Mouse (Mus musculus): ENCODE results near the gene Maml2.

The Maml2 gene

DNA sequence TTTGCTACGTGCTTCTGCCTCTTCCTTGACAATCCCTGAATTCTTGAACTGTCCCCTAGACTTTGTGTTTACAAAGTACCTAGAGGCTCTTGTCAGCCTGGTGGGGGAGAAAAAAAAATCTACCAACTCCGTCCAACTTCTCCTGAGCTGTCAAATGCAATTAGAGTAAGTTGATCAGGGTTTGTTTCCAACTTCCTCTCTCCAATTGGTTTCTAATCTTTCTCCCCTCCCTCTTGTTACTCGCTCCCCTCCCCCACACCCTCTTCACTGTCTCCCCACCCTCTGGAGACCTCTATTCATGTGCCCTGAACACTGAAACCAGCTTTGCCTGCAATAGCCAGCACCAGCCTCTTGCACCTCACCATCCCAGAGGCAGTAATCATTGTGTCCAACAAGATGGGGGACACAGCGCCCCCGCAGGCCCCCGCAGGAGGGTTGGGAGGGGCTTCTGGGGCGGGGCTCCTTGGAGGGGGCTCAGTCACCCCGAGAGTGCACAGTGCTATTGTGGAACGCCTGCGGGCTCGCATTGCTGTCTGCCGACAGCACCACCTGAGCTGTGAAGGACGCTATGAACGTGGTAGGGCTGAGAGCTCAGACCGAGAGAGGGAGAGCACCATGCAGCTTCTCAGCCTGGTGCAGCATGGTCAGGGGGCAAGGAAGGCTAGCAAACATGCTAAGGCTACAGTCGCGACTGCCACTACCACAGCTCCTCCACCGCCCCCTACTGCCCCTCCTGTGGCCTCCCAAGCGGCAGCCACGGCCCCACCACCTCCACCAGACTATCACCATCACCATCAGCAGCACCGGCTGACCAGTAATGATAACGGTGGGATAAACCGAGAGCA lies at the start of gene Maml2:
Gene Maml2 (plus strand): TSS at position 290 of the 845 bp plus-strand sequence.
- peak; percentile 55 for DNase-seq (ENCODE audit: low spot score)

DNA sequence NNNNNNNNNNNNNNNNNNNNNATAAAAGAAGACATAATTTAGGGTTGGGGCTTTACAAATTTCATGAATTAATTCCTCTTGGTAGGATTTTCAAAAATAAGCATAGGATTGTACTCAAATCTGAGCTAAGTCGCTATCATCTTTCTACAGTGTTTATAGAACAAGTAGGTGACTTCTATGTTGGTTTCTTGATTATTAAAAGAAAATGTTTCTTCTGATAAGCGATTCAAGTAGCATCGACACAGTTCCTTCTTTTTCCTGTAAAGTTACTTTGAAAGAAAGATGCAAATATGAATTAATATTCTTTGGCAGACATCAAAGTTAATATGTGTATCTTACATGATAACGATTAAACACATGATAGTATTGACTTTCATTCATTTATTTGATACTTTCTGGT lies 49.7 kb upstream of the Maml2 start:
- DNase-seq (ENCODE audit: low spot score): no peak

DNA sequence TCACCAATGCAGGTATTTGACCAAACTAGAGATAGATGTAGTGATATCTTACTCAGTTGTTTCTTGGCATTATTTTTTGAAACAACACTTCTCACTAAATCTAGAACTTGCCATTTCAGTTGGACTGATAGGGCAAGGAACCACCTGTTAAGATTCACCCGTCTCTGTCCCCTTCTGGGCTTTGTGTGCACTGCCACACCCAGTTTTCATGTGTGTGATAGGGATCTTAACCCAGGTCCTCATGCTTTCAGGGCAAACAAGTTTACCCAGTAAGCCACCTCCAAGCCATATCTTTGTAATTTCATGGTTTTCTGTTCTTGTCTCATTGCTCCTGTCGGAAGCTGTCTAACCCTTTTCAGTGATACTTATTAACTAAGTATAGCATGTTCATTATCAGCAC lies 46.5 kb upstream of the Maml2 start:
- DNase-seq (ENCODE audit: low spot score): no peak

DNA sequence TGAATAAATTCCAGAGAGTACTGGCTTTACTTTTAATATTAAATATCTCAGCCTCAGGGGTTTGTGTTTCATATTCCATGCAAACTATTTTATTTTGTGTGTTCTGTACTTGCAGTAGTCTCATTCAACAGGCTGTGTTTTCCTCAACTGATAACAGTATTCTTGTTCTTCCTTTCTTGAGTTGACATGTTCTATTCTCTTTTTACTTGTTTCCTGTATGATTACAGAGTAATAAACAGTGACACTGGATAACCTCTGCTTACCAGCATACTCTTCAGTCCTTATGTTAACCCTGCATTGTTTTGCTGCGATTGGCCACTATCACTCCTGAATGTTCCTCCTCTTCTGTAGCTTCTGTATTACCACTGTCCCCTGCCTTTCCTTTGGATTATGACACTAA lies 41.0 kb upstream of the Maml2 start:
- DNase-seq (ENCODE audit: low spot score): no peak

DNA sequence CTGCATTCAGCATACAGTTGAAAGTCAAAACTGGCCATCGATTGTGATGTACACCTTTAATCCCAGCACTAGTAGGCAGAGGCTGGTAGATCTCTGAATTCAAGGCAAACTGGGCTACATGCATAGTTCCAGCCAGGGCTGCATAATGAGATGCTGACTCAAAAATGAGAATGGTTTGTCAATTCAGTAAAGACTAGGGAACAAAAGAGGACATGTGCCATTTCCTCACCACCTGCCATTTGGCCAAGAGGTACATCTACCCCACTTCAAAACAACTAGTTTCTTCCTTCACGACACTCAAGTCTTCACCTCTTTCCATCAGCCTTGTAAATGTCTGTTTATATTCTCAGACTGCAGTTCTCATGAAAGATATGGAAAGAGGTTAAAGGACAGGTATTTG lies 39.6 kb upstream of the Maml2 start:
- no peak for DNase-seq (ENCODE audit: low spot score)

DNA sequence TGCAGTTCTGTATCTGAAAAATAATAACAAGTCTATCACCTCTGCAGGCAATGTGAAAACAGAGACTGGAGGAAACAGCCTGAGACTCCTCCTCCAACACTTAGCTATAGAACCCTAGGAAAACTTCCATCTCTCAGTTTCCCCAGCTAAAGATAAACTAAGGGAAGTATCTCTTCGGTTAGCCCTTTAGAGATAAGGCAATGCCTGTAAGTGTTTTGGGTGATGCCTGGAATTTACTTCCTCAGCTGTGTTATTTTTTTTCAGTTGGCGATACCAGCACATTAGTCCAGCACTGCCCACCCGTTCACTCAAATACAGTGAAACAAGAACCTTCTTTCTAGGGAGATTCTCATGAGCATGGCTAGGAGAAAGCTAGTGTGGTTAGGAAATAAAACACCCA lies 36.8 kb upstream of the Maml2 start:
- DNase-seq (ENCODE audit: low spot score): no peak

DNA sequence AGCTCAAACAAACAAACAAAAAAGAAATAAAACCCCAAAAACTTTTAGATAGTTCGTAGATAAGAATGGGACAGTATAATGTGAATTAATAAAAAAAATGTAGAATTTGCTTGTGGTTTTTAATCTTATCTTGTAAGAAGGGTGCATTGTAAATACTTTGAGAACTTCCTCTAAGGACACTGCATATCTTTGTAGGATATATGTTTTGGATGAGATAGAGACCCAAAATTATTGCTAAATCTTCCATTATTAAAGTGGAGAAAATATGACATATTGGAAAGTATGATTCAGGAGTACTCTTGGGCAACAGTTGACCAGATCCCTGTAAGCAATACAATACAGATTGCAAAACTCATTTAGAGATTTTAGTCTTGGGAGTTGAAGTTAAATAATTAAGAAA lies 24.5 kb upstream of the Maml2 start:
- DNase-seq (ENCODE audit: low spot score): no peak

DNA sequence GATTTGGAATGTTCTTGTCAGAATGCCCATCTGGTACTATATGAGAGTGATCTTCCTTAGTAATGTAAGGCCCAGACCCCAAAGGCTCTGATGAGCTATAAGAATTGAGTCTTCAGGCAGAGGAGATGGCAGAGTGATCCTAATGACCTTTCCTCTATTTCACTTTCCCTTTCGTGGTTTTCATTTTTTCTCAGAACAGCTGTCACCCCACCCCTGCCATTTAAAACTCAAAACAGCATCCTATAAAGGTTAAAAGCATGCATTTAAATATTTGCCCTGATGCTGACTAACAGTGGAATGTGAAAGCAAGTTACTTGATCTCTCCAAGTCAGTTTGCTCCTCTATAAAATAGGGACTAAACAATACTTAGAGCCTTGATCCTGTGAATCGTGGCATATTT lies 10.3 kb upstream of the Maml2 start:
- no peak for DNase-seq (ENCODE audit: low spot score)

DNA sequence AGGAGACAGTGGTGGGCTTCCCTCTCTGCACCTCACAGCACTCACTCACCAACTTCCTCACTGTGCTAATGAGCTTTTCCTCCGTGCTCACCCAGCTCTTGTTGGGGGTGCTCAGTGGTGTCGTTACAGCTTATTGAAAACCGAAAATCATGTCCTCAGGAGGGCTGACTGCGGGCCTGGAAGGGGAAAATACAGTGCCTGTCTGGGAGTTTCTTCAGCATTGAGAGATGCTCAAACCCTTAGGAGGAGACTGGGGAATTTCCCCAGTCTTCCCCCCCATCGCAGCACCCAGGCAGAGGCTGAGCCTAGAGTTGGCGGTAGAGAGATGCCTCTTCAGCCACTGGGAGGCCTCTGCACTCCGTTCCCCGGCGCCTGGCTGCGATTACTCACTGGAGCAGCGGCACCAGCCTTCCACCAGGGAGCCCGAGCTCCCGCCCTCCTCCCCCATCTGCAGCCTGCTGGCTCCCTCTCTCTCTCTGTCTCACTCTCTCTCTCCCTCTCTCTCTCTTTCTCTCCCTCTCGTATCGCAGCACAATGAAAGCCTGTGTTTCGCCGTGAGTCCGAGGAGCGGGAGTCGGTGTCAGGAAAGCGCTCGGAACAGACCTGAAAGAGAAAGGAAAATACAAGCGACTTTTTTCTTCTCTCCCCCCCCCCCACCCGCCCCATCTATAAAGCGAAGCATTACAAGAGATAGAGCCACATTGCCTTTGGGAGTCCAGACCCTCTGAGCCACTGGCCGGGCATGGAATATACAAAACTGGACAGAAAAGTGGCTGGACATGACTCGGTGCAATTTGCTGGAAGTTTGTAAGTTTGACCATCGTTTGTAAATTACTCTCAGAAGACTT lies 1.3 kb upstream of the Maml2 start:
- DNase-seq (ENCODE audit: low spot score): peak; percentile 93

DNA sequence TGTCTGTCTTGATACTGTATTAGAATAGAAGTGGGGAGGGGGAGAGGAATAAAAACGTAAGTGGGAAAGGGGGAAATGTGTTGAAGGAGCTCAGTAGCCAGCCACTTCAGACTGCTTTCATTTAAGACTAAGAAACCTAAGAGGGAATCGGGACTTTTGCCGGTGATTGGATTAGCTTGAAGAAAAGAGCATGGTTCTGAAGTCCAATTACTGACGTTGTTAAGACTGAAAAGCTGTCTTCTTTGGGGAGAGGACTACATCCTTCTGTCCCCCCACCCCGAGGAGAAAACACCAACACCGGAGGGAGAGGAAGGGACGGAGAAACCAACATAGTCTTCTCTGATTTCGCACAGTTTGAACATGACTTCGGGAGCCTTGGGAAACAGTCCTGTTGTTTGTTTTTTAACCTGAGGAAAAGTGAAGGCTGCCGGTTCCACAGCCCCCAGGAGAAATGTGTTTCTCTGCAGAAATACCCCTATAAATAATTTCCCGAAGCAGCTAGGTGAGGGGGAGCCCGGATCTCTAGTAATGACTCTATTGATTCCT lies 562 bp upstream of the Maml2 start:
- DNase-seq (ENCODE audit: low spot score): no peak

DNA sequence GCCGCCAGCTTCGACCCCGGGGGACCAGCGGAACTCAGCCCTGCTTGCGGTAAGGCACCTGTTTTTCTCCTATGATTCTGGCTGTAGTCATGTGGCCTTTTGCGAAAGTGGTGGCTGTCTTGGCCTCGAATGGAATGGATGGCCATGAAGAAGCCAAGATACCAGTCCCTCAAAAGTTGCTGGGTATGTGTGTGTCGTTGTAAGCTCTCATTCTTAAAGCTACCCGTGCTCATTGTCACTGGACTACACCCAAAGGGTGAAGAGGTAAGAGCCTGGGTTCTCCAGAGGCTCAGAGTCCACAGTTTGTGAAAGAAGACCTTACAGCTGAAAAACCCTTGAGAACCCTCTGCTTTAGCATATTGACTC lies 739 bp downstream of the Maml2 start:
- DNase-seq (ENCODE audit: low spot score): no peak

DNA sequence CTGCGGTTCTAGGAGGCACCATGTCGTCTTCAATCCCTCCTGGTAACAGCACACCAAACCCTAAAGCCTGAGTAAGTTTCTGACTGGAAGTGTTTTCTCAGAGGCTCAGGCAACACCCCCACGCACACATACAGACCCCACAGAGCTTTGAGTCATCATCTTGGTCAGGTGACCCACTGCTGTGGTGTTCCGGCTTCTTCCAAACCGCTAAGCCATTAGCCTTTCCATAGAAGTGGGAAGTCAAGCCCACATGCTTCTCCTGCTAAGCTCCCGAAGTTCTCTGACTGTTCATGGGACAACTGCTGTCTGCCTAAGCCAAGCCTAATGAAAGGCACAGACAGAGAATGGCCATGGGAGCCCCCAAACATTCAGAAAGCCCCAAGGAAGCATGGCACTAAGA lies 1.4 kb downstream of the Maml2 start:
- no peak for DNase-seq (ENCODE audit: low spot score)

DNA sequence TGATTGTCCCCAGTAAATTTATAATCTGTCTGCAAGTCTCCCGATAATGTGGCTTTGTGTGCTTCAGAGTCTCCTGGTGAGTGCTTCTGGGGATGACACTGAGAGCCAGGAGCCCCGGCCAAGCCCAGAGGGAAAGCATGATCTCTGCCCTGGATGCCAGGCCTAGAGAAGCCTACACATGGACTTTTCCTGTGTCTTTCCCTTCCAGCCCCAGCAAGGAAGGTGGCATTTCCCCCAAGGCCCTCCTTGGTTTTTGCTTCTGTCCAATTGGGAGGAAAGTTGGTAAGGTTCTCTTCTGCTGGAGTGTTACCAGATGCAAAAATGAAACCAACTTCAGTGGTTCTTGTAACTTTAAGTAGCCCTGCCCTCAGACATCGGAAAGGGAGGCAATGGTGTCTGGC lies 2.3 kb downstream of the Maml2 start:
- no peak for DNase-seq (ENCODE audit: low spot score)

DNA sequence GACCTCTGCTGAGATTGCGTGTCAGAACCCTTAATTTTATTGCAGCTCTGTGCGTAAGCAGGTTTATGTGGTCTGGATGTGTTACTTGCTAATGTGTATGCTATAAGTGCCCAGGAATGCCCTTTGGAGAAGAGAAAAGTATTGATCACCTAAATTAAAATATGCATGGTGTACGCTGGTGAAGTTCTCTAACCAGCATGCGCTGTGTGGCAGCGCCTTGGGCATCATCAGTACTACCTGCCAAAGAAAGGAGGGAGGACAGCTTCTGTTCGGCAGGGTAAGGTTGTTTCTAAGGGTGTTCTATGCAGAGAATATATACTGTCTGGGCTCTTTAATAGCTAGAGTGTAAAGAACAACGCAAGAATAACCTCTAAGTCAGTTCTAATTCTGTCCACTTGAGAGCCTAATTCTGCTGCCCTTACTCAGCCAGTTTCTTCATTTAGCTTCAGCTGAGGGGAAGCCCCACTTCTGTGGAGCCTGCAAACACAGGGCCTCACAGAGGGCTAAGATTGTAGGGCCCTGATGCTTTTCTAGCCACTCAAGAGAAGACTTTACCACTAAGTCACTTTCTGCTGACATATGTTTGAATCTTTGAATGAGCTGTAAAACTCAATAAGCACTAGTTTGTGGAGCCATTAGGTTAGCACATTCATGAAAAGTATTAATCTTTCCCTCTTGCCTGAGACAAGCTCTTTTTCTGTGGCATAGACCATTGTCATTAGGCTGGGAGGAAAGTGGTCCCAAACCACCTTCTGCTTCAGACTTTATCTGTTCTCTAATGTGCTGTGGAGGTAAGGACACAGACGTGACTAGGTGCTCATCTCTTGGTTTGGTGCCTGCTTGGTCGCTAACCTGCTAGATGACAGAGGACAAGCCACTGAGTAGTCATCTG lies 3.4 kb downstream of the Maml2 start:
- DNase-seq (ENCODE audit: low spot score): no peak

DNA sequence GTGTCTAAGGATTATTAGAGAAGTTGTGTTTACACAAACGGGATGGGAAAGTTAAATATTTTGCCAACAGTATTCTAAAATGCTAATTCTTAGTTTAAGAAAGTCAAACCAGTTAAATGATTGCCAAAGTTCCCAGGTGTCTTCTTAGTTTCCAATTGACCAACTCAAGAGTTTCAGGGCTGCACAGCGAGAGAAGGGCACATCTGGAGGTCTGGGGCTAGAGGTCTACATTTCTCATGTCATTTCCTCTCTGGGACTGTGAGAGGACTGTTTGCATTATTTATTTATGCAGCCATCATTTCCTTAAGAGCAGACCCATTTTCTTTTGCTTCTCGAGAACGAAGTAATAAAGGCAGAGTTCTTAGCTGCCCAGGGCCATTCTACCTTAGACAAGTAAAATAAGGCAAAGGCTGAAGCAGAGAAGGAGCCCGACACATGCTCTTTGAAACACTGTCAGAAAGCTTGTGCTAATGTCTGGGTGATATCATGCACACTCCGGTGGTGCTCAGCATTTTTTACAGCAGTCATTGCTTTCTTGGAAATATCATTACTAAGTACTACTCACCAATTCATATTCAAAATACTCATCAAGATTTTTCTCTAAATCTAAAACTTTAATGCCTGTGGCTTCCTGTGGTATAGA lies 4.5 kb downstream of the Maml2 start:
- no peak for DNase-seq (ENCODE audit: low spot score)

DNA sequence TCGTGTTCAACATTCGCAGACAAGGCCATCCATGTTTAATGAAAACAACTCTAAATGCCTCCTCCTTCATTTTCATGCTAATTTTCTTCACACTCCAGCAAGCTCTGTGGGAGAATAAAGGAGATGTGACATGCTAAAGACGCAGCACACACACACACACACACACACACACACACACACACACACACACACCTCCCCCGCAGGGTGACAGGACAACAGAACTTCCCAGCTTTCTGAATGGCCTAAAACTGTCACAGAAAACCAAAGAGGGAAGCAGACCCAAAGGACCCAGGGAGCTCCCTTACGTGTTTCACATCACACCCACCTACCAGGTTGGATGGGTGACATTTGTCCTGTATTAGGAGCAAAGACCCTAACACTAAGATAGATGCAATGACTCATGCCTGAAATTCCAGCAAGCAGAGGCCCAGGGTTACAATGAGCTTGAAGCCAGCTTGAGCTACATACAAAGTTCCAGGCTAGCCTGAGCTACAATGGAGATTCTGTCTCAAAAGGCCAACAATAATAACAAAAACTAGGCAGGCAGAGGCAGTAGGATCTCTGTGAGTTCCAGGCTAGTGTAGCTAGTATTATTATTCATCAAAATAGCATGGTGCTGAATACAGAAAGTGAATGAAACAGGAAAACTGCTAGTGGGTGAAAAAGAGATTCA lies 5.5 kb downstream of the Maml2 start:
- no peak for DNase-seq (ENCODE audit: low spot score)

DNA sequence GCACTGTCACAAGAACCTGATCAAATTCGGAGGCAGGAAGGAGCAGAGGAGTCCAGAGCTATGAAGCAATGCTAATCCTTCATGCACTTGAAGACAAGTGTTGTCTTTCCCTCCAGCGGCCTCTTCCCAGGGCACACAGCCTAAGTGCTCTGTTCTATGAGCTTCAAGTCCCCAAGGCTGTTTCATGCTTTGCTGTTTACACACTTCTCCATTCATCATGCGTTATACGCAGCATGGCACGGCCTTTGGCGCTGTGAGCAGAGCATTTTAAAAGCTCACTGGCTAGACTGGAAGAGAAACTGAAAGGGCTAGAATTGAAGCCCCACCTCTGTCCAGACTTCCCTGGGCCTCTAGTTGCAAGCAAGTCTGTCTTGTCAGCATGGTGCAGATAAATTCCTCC lies 6.2 kb downstream of the Maml2 start:
- peak; percentile 33 for DNase-seq (ENCODE audit: low spot score)

DNA sequence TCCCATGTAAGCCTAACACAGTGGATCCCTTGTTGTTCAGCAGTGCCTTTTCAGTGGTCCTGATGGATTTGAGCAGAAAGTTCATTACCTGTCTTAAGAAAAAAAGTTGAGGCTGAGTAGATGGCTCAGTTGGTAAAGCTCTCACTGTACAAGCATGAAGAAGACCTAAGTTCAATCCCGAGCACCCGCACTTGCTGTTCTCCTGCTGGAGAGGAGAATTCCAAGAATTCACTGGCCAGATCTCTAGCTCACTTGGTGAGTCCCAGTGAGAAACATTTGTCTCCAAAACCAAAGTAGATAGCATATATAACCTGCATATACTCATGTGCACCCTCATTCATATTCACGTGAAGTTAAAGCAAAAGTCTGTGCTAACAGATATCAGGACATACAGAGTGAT lies 8.7 kb downstream of the Maml2 start:
- DNase-seq (ENCODE audit: low spot score): no peak

DNA sequence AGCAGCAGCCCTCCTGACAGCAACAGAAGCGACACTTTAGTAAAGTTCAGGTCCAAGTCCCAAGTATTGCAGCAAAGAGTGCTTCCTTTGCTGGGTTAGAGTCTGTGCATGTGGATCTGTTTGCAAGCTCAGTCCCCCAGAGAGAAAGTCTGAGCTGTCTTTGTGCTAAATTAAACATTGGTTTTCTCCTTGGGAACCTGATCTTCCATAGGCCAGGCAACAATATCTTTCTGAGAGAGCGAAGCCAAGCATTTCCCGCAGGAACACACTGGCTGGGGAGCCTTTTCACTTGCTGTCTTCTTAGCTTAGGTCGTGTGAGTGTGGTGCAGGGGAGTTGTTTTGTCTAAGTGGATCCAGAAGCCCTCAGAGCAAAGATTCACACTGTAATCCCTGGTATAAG lies 9.5 kb downstream of the Maml2 start:
- no peak for DNase-seq (ENCODE audit: low spot score)

DNA sequence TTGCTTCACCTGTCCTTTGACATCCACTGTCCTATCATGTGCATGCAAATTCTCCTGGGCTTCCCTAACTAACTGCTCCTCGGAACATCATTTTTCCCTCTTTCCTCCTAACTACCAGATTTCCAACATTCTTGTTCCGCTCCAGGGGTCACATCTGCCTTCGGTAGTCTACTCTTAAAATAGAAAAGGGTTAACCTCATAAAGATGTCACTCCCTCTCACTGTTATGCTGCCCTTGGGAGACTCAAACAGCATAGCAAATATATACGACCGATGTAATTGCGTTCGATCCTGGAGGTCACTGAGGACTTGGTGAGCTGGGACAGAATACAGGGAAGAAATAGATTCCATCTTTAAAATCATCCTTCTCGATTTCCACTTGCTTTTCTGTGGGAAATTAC lies 11.0 kb downstream of the Maml2 start:
- no peak for DNase-seq (ENCODE audit: low spot score)

DNA sequence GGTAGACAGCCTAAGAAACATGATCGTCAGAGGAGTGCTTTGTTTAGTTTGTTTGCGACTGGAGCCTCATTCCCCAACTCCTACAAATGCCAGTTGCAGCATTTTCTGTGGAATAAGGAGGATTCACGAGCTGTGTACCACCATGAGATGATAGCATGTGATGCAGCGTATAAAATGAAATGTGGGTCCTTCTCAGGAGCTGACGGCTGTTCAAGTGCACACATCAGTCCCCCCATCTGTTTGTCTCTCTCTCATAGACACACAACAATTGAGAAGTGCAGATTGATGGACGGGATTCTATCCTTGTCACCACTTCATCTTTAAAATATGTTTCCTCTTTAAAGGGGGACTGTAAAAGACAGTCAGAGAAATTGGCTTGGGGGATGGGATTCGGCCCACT lies 12.1 kb downstream of the Maml2 start:
- DNase-seq (ENCODE audit: low spot score): no peak
